Mouse (Mus musculus) hindbrain, embryonic 13.5 days (tissue): ENCODE data around the gene Gdpgp1. TPM values are rescaled to one million over a fixed set of nuclear protein-coding genes. Genes with fewer than 3 reads are reported as not detected.
A peak's percentile ranks its signal among the peaks of the same experiment; 100 is the strongest.

ENCODE experiments used
- ATAC-seq: fragments of 200-750 bp; cut with Nextera tagmentation; 2 replicates; pipeline ENCODE4 v1.8.0; 2017; ENCODE audit warnings: moderate TSS enrichment; ENCODE audit not compliant: low FRiP score
- H3K27ac ChIP-seq: fragments of 300-500 bp; sonication (generic); 2 replicates; pipeline ENCODE4 v1.5.1; 2015; ENCODE audit warnings: inconsistent platforms, mild to moderate bottlenecking, moderate library complexity
- H3K27me3 ChIP-seq: fragments of 300-500 bp; sonication (generic); 2 replicates; pipeline ENCODE4 v1.6.1; 2015; ENCODE audit warnings: mild to moderate bottlenecking, inconsistent platforms
- H3K36me3 ChIP-seq: fragments of 300-500 bp; sonication (generic); 2 replicates; pipeline ENCODE4 v1.6.1; 2015; ENCODE audit warnings: mild to moderate bottlenecking, inconsistent platforms
- H3K4me1 ChIP-seq: fragments of 300-500 bp; sonication (generic); replicated peaks from 2 replicates; pipeline ENCODE4 v1.6.1; 2015; ENCODE audit warnings: inconsistent platforms
- H3K4me2 ChIP-seq: fragments of 300-500 bp; sonication (generic); 2 replicates; pipeline ENCODE4 v1.6.1; 2015; ENCODE audit warnings: inconsistent platforms, mild to moderate bottlenecking, moderate library complexity
- H3K4me3 ChIP-seq: fragments of 300-500 bp; sonication (generic); 2 replicates; pipeline ENCODE4 v1.5.1; 2015; ENCODE audit warnings: mild to moderate bottlenecking, inconsistent platforms
- H3K9ac ChIP-seq: fragments of 300-500 bp; sonication (generic); 2 replicates; pipeline ENCODE4 v1.6.1; 2015; ENCODE audit warnings: mild to moderate bottlenecking, inconsistent platforms
- H3K9me3 ChIP-seq: fragments of 300-500 bp; sonication (generic); 2 replicates; pipeline ENCODE4 v1.6.1; 2016; ENCODE audit warnings: inconsistent platforms
- WGBS: fragments of 180-500 bp; shearing (Covaris S2); methylation state at CpG from one replicate; pipeline ENCODE4 v1.1.7; 2015; 5-methylcytosine and 5-hydroxymethylcytosine counted together
- polyA plus RNA-seq: library from polyadenylated mRNA; unstranded; fragments of >200 nt; fragmentation: Nextera tagmentation; extraction: Ambion mirVana; gene quantifications from 2 replicates; pipeline ENCODE4 v1.2.1, GENCODE M21; 2015

The Gdpgp1 gene
- polyA plus RNA-seq, 1 experiment from 2014 or later, result 4.1 TPM

DNA sequence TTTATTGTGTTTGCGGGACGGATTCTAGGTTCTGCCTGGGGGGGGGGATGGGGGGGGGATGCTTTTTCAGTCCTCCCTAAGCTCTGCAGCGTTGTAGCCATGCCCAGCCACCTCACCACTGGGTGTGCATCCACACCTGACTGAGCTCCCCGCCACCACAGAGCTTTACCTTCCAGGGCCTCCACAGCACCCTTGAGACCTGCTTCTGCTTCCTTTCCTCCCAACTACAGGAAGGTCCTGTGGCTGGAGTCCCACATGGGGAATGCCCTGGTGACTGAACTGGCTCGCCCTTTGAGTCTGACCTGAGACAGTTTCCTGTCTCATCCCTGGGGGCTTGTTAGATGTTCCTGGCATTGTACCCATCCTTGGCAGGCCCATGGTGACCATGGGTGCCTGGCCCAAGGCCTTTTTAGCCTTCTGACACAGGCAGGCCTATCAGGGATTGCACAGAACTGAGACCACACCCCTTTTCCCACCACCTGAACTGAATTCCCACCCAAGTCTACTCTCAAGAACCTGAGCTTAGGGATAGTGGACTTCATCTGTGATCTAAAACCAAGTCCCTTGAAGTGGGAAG, 31.6 kb upstream of the Gdpgp1 start:
- peak overlapping the region; percentile 13; the same call in 1 of the 2 replicates for H3K4me2 ChIP-seq
- no peak overlapping the region for H3K4me3 ChIP-seq
- H3K27ac ChIP-seq, result no peak overlapping the region
- H3K4me1 ChIP-seq, result peaks cover 78% of the 10 kb centered on the region
- WGBS, result 92% methylated on average over 5 of the region's 5 CpGs
- no peaks in the 10 kb centered on the region for H3K27me3 ChIP-seq
- H3K36me3 ChIP-seq, result no peaks in the 10 kb centered on the region
- no peaks in the 10 kb centered on the region for H3K9me3 ChIP-seq
- no peak for ATAC-seq
- H3K9ac ChIP-seq, result no peak overlapping the region

GRCm38 (mm10) chr7:80201888-80202540, 30.7 kb upstream of the Gdpgp1 start:
- H3K4me2 ChIP-seq, result 0 out of 2 replicates have a peak overlapping the region, but pooled peaks have one; percentile 13
- H3K9ac ChIP-seq, result peak overlapping the region; percentile 51; the same call in 1 of the 2 replicates
- H3K4me1 ChIP-seq, result peaks cover 86% of the 10 kb centered on the region
- H3K27me3 ChIP-seq, result no peaks in the 10 kb centered on the region
- no peaks in the 10 kb centered on the region for H3K9me3 ChIP-seq
- H3K27ac ChIP-seq, result peak overlapping the region; percentile 83
- whole genome bisulfite sequencing, result 79% methylated on average over 15 of the region's 15 CpGs
- ATAC-seq, result no peak
- H3K4me3 ChIP-seq, result no peak overlapping the region
- no peaks in the 10 kb centered on the region for H3K36me3 ChIP-seq

GRCm38 (mm10) chr7:80202961-80203360, 29.7 kb upstream of the Gdpgp1 start:
- H3K4me2 ChIP-seq, result peak overlapping the region; percentile 30
- no peak for ATAC-seq
- H3K27me3 ChIP-seq, result no peaks in the 10 kb centered on the region
- 81% methylated on average over 5 of the region's 5 CpGs for WGBS
- peak overlapping the region; percentile 62 for H3K9ac ChIP-seq
- H3K9me3 ChIP-seq, result no peaks in the 10 kb centered on the region
- H3K36me3 ChIP-seq, result no peaks in the 10 kb centered on the region
- H3K27ac ChIP-seq, result peak overlapping the region; percentile 83
- H3K4me3 ChIP-seq, result no peak overlapping the region
- H3K4me1 ChIP-seq, result peaks cover 87% of the 10 kb centered on the region

DNA sequence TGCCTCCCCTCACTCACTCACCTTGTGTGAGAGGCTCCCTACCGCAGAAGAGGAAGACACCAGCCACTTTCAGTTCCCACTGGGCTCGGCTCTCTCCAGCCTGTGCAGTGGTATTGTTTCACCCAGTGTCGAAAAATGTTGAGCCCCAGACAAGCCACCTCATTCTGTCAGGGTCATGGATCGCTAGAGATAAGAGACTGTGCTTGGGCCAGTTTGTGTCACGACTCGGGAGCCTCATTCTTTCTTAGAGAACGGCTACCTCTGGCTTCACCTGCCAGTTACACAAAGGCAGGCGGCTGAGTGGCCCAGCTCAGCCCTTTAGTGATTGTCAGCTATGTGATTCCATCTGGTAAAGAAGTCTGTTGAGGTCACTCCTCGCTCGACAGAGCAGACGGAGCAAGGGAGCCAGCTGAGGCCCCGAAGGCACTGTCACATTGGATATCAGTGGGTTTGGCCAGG, 29.0 kb upstream of the Gdpgp1 start:
- Histone ChIP-seq H3K9ac (peak overlapping the region; percentile 62), H3K9me3 (no peaks in the 10 kb centered on the region), H3K36me3 (no peaks in the 10 kb centered on the region), H3K4me3 (no peak overlapping the region), H3K27ac (peak overlapping the region; percentile 83), H3K27me3 (no peaks in the 10 kb centered on the region), H3K4me1 (peaks cover 94% of the 10 kb centered on the region), H3K4me2 (peak overlapping the region; percentile 30)
- 31% methylated on average over 12 of the region's 12 CpGs for WGBS
- no peak for ATAC-seq

GRCm38 (mm10) chr7:80204362-80204761, 28.3 kb upstream of the Gdpgp1 start:
- 80% methylated on average over 4 of the region's 4 CpGs for WGBS
- H3K9me3 ChIP-seq, result no peaks in the 10 kb centered on the region
- H3K4me3 ChIP-seq, result no peak overlapping the region
- peaks cover 94% of the 10 kb centered on the region for H3K4me1 ChIP-seq
- no peaks in the 10 kb centered on the region for H3K27me3 ChIP-seq
- peak overlapping the region; percentile 83 for H3K27ac ChIP-seq
- no peak overlapping the region for H3K4me2 ChIP-seq
- peak overlapping the region; percentile 62; the same call in 1 of the 2 replicates for H3K9ac ChIP-seq
- no peaks in the 10 kb centered on the region for H3K36me3 ChIP-seq
- no peak for ATAC-seq

GRCm38 (mm10) chr7:80204961-80205360, 27.7 kb upstream of the Gdpgp1 start:
- Histone ChIP-seq H3K4me2 (no peak overlapping the region), H3K36me3 (no peaks in the 10 kb centered on the region), H3K9me3 (no peaks in the 10 kb centered on the region), H3K9ac (no peak overlapping the region), H3K4me1 (peaks cover 94% of the 10 kb centered on the region), H3K4me3 (no peak overlapping the region), H3K27ac (no peak overlapping the region), H3K27me3 (no peaks in the 10 kb centered on the region)
- ATAC-seq, result no peak
- WGBS, result 80% methylated on average over 7 of the region's 7 CpGs

GRCm38 (mm10) chr7:80205705-80206589, 26.7 kb upstream of the Gdpgp1 start:
- no peak for ATAC-seq
- Histone ChIP-seq H3K4me3 (no peak overlapping the region), H3K36me3 (no peaks in the 10 kb centered on the region), H3K4me1 (peaks cover 88% of the 10 kb centered on the region), H3K27ac (no peak overlapping the region), H3K4me2 (no peak overlapping the region), H3K9ac (no peak overlapping the region), H3K27me3 (no peaks in the 10 kb centered on the region), H3K9me3 (no peaks in the 10 kb centered on the region)
- 93% methylated on average over 12 of the region's 12 CpGs for WGBS

GRCm38 (mm10) chr7:80207314-80207731, 25.3 kb upstream of the Gdpgp1 start:
- Histone ChIP-seq H3K4me1 (peaks cover 74% of the 10 kb centered on the region), H3K36me3 (no peaks in the 10 kb centered on the region)

GRCm38 (mm10) chr7:80208026-80208642, 24.5 kb upstream of the Gdpgp1 start:
- Histone ChIP-seq H3K4me3 (no peak overlapping the region), H3K4me2 (no peak overlapping the region), H3K4me1 (peaks cover 66% of the 10 kb centered on the region), H3K27ac (peak overlapping the region; percentile 9; the same call in 1 of the 2 replicates), H3K9ac (no peak overlapping the region), H3K36me3 (peaks cover 1% of the 10 kb centered on the region), H3K9me3 (no peaks in the 10 kb centered on the region), H3K27me3 (no peaks in the 10 kb centered on the region)
- 73% methylated on average over 18 of the region's 18 CpGs for WGBS
- no peak for ATAC-seq

More at GRCm38 (mm10) chr7:80207314-80207731, 25.3 kb upstream of the Gdpgp1 start:
- 83% methylated on average over 3 of the region's 3 CpGs for WGBS
- Histone ChIP-seq H3K4me3 (no peak overlapping the region), H3K4me2 (no peak overlapping the region), H3K9ac (0 out of 2 replicates have a peak overlapping the region, but pooled peaks have one; percentile 2), H3K27me3 (no peaks in the 10 kb centered on the region), H3K27ac (peak overlapping the region; percentile 9; the same call in 1 of the 2 replicates), H3K9me3 (no peaks in the 10 kb centered on the region)
- no peak for ATAC-seq

GRCm38 (mm10) chr7:80208738-80209430, 23.8 kb upstream of the Gdpgp1 start:
- 78% methylated on average over 10 of the region's 10 CpGs for WGBS
- peaks cover 59% of the 10 kb centered on the region for H3K4me1 ChIP-seq
- ATAC-seq, result no peak
- H3K9me3 ChIP-seq, result no peaks in the 10 kb centered on the region
- H3K9ac ChIP-seq, result no peak overlapping the region
- no peaks in the 10 kb centered on the region for H3K27me3 ChIP-seq
- no peak overlapping the region for H3K4me2 ChIP-seq
- peak overlapping the region; percentile 19; the same call in 1 of the 2 replicates for H3K27ac ChIP-seq
- no peak overlapping the region for H3K4me3 ChIP-seq
- H3K36me3 ChIP-seq, result peaks cover 9% of the 10 kb centered on the region

- no peaks in the 10 kb centered on the region for H3K27me3 ChIP-seq
- H3K4me1 ChIP-seq, result peaks cover 51% of the 10 kb centered on the region
- H3K9ac ChIP-seq, result no peak overlapping the region; the same call in 1 of the 2 replicates
- WGBS, result 84% methylated on average over 6 of the region's 6 CpGs
- no peak for ATAC-seq
- no peak overlapping the region for H3K4me3 ChIP-seq
- H3K9me3 ChIP-seq, result no peaks in the 10 kb centered on the region
- H3K36me3 ChIP-seq, result peaks cover 16% of the 10 kb centered on the region
- no peak overlapping the region for H3K4me2 ChIP-seq
- no peak overlapping the region for H3K27ac ChIP-seq
Measured at GRCm38 (mm10) chr7:80209669-80210068, 23.0 kb upstream of the Gdpgp1 start.
